Mouse (Mus musculus): Measurements from ENCODE around the gene Bak1. TPM values are rescaled to one million over a fixed set of nuclear protein-coding genes. Genes with fewer than 3 reads are reported as not detected.
A peak's percentile ranks its signal among the peaks of the same experiment; 100 is the strongest.

Gene Bak1
- polyA plus RNA-seq, 1 experiment from 2014 or later: 10.1 TPM

GRCm38 (mm10) chr17:27032869-27033268 lies 4.1 kb upstream of the Bak1 start:
- no peaks in the 10 kb centered on the region for H3K27me3 ChIP-seq (replicated peaks; ENCODE audit: control insufficient read depth, insufficient read depth, low read length)
- no peak overlapping the region for H3K4me3 ChIP-seq (ENCODE audit: low read depth, low read length)
- no peaks in the 10 kb centered on the region for H3K36me3 ChIP-seq (ENCODE audit: control insufficient read depth, insufficient read depth, low read length)
- under 1% methylated on average over 14 of the region's 14 CpGs for WGBS
- no peaks in the 10 kb centered on the region for H3K9me3 ChIP-seq (ENCODE audit: control insufficient read depth, low read length)
- peak; percentile 37; the same call in 1 of the 2 replicates for ATAC-seq (replicated peaks; ENCODE audit: low FRiP score, low TSS enrichment, low read depth)
- H3K4me2 ChIP-seq (ENCODE audit: low read length): no peak overlapping the region
- peaks cover 12% of the 10 kb centered on the region for H3K4me1 ChIP-seq (replicated peaks; ENCODE audit: control insufficient read depth, insufficient read depth, low read length)
- H3K27ac ChIP-seq (ENCODE audit: low read depth): no peak overlapping the region
- DNase-seq (ENCODE audit: low spot score): peak; percentile 96
- no peak overlapping the region for H3K9ac ChIP-seq (ENCODE audit: low read length)

GRCm38 (mm10) chr17:27032328-27032727 lies 3.5 kb upstream of the Bak1 start:
- no peak overlapping the region for H3K4me3 ChIP-seq (ENCODE audit: low read depth, low read length)
- peaks cover 12% of the 10 kb centered on the region for H3K4me1 ChIP-seq (replicated peaks; ENCODE audit: control insufficient read depth, insufficient read depth, low read length)
- H3K4me2 ChIP-seq (ENCODE audit: low read length): no peak overlapping the region
- H3K27ac ChIP-seq (ENCODE audit: low read depth): no peak overlapping the region
- 57% methylated on average over 7 of the region's 7 CpGs for WGBS
- H3K36me3 ChIP-seq (ENCODE audit: control insufficient read depth, insufficient read depth, low read length): no peaks in the 10 kb centered on the region
- ATAC-seq (replicated peaks; ENCODE audit: low FRiP score, low TSS enrichment, low read depth) (no peak), DNase-seq (ENCODE audit: low spot score) (no peak)
- no peak overlapping the region for H3K9ac ChIP-seq (ENCODE audit: low read length)
- no peaks in the 10 kb centered on the region for H3K9me3 ChIP-seq (ENCODE audit: control insufficient read depth, low read length)
- H3K27me3 ChIP-seq (replicated peaks; ENCODE audit: control insufficient read depth, insufficient read depth, low read length): no peaks in the 10 kb centered on the region

GRCm38 (mm10) chr17:27030896-27031295 lies 2.1 kb upstream of the Bak1 start:
- Histone ChIP-seq H3K4me3 (ENCODE audit: low read depth, low read length) (no peak overlapping the region), H3K9me3 (ENCODE audit: control insufficient read depth, low read length) (no peaks in the 10 kb centered on the region), H3K27ac (ENCODE audit: low read depth) (no peak overlapping the region), H3K4me2 (ENCODE audit: low read length) (no peak overlapping the region), H3K36me3 (ENCODE audit: control insufficient read depth, insufficient read depth, low read length) (peaks cover 5% of the 10 kb centered on the region; the same call in 1 of the 2 replicates), H3K27me3 (replicated peaks; ENCODE audit: control insufficient read depth, insufficient read depth, low read length) (no peaks in the 10 kb centered on the region), H3K9ac (ENCODE audit: low read length) (no peak overlapping the region), H3K4me1 (replicated peaks; ENCODE audit: control insufficient read depth, insufficient read depth, low read length) (peaks cover 15% of the 10 kb centered on the region)
- 88% methylated on average over 4 of the region's 4 CpGs for WGBS
- ATAC-seq (replicated peaks; ENCODE audit: low FRiP score, low TSS enrichment, low read depth): no peak
- no peak for DNase-seq (ENCODE audit: low spot score)

- Histone ChIP-seq H3K4me2 (ENCODE audit: low read length) (no peak overlapping the region), H3K4me3 (ENCODE audit: low read depth, low read length) (no peak overlapping the region), H3K36me3 (ENCODE audit: control insufficient read depth, insufficient read depth, low read length) (peaks cover 19% of the 10 kb centered on the region), H3K27me3 (replicated peaks; ENCODE audit: control insufficient read depth, insufficient read depth, low read length) (no peaks in the 10 kb centered on the region), H3K9me3 (ENCODE audit: control insufficient read depth, low read length) (no peaks in the 10 kb centered on the region), H3K27ac (ENCODE audit: low read depth) (no peak overlapping the region), H3K9ac (ENCODE audit: low read length) (no peak overlapping the region), H3K4me1 (replicated peaks; ENCODE audit: control insufficient read depth, insufficient read depth, low read length) (peaks cover 15% of the 10 kb centered on the region)
- 89% methylated on average over 14 of the region's 14 CpGs for WGBS
- ATAC-seq (replicated peaks; ENCODE audit: low FRiP score, low TSS enrichment, low read depth): no peak
- no peak for DNase-seq (ENCODE audit: low spot score)
Observed at GRCm38 (mm10) chr17:27029431-27029830, 622 bp upstream of the Bak1 start.

- H3K4me3 ChIP-seq (ENCODE audit: low read depth, low read length): peak overlapping the region; percentile 77
- H3K4me1 ChIP-seq (replicated peaks; ENCODE audit: control insufficient read depth, insufficient read depth, low read length): peaks cover 15% of the 10 kb centered on the region
- peak overlapping the region; percentile 71 for H3K27ac ChIP-seq (ENCODE audit: low read depth)
- peaks cover 30% of the 10 kb centered on the region for H3K36me3 ChIP-seq (ENCODE audit: control insufficient read depth, insufficient read depth, low read length)
- peak overlapping the region; percentile 95 for H3K9ac ChIP-seq (ENCODE audit: low read length)
- no peaks in the 10 kb centered on the region for H3K27me3 ChIP-seq (replicated peaks; ENCODE audit: control insufficient read depth, insufficient read depth, low read length)
- H3K9me3 ChIP-seq (ENCODE audit: control insufficient read depth, low read length): no peaks in the 10 kb centered on the region
- peak overlapping the region; percentile 86 for H3K4me2 ChIP-seq (ENCODE audit: low read length)
- ATAC-seq (replicated peaks; ENCODE audit: low FRiP score, low TSS enrichment, low read depth) (peak; percentile 76), DNase-seq (ENCODE audit: low spot score) (peak; percentile 93)
- whole genome bisulfite sequencing: 1% methylated on average over 19 of the region's 19 CpGs
Observed at GRCm38 (mm10) chr17:27028284-27028795, 469 bp downstream of the Bak1 start.

GRCm38 (mm10) chr17:27027460-27028283 lies 1.1 kb downstream of the Bak1 start:
- peaks cover 11% of the 10 kb centered on the region for H3K4me1 ChIP-seq (replicated peaks; ENCODE audit: control insufficient read depth, insufficient read depth, low read length)
- peak overlapping the region; percentile 77 for H3K4me3 ChIP-seq (ENCODE audit: low read depth, low read length)
- peak; percentile 36 for ATAC-seq (replicated peaks; ENCODE audit: low FRiP score, low TSS enrichment, low read depth)
- H3K27me3 ChIP-seq (replicated peaks; ENCODE audit: control insufficient read depth, insufficient read depth, low read length): no peaks in the 10 kb centered on the region
- peak overlapping the region; percentile 86 for H3K4me2 ChIP-seq (ENCODE audit: low read length)
- no peaks in the 10 kb centered on the region for H3K9me3 ChIP-seq (ENCODE audit: control insufficient read depth, low read length)
- peak overlapping the region; percentile 71 for H3K27ac ChIP-seq (ENCODE audit: low read depth)
- 25% methylated on average over 12 of the region's 12 CpGs for WGBS
- H3K36me3 ChIP-seq (ENCODE audit: control insufficient read depth, insufficient read depth, low read length): peaks cover 32% of the 10 kb centered on the region
- peak overlapping the region; percentile 95 for H3K9ac ChIP-seq (ENCODE audit: low read length)
- no peak for DNase-seq (ENCODE audit: low spot score)

GRCm38 (mm10) chr17:27025951-27026350 lies 2.9 kb downstream of the Bak1 start:
- WGBS: 90% methylated on average over 3 of the region's 3 CpGs

GRCm38 (mm10) chr17:27025326-27025902 lies 3.4 kb downstream of the Bak1 start:
- no peak overlapping the region for H3K9ac ChIP-seq (ENCODE audit: low read length)
- peaks cover 11% of the 10 kb centered on the region for H3K4me1 ChIP-seq (replicated peaks; ENCODE audit: control insufficient read depth, insufficient read depth, low read length)
- H3K4me2 ChIP-seq (ENCODE audit: low read length): no peak overlapping the region
- WGBS: 96% methylated on average over 17 of the region's 17 CpGs
- ATAC-seq (replicated peaks; ENCODE audit: low FRiP score, low TSS enrichment, low read depth): no peak
- no peak for DNase-seq (ENCODE audit: low spot score)
- no peaks in the 10 kb centered on the region for H3K9me3 ChIP-seq (ENCODE audit: control insufficient read depth, low read length)
- H3K4me3 ChIP-seq (ENCODE audit: low read depth, low read length): no peak overlapping the region
- no peak overlapping the region for H3K27ac ChIP-seq (ENCODE audit: low read depth)
- no peaks in the 10 kb centered on the region for H3K27me3 ChIP-seq (replicated peaks; ENCODE audit: control insufficient read depth, insufficient read depth, low read length)
- H3K36me3 ChIP-seq (ENCODE audit: control insufficient read depth, insufficient read depth, low read length): peaks cover 53% of the 10 kb centered on the region

More at GRCm38 (mm10) chr17:27025951-27026350, 2.9 kb downstream of the Bak1 start:
- Histone ChIP-seq H3K4me2 (ENCODE audit: low read length) (no peak overlapping the region), H3K27ac (ENCODE audit: low read depth) (no peak overlapping the region), H3K4me1 (replicated peaks; ENCODE audit: control insufficient read depth, insufficient read depth, low read length) (peaks cover 11% of the 10 kb centered on the region), H3K36me3 (ENCODE audit: control insufficient read depth, insufficient read depth, low read length) (peaks cover 49% of the 10 kb centered on the region), H3K27me3 (replicated peaks; ENCODE audit: control insufficient read depth, insufficient read depth, low read length) (no peaks in the 10 kb centered on the region), H3K4me3 (ENCODE audit: low read depth, low read length) (no peak overlapping the region), H3K9ac (ENCODE audit: low read length) (no peak overlapping the region), H3K9me3 (ENCODE audit: control insufficient read depth, low read length) (no peaks in the 10 kb centered on the region)
- ATAC-seq (replicated peaks; ENCODE audit: low FRiP score, low TSS enrichment, low read depth): no peak
- no peak for DNase-seq (ENCODE audit: low spot score)
